Mouse (Mus musculus): ENCODE measurements around the gene Ifna9. TPM values are rescaled to one million over a fixed set of nuclear protein-coding genes. Genes with fewer than 3 reads are reported as not detected.
"Not testable (repeated sequence)": the region's sequence is repeated elsewhere in the genome, so short reads cannot be mapped to it uniquely, and the experiment has no call there.

Ifna9 gene
- not detected in 2 replicates for polyA plus RNA-seq (2012; rRNA removed)

GRCm38 (mm10) chr4:88592285-88592684 is at the start of gene Ifna9:
Gene Ifna9, minus strand, starts transcription at chr4:88592385.
- no peak for DNase-seq (ENCODE audit: low read depth)

DNA sequence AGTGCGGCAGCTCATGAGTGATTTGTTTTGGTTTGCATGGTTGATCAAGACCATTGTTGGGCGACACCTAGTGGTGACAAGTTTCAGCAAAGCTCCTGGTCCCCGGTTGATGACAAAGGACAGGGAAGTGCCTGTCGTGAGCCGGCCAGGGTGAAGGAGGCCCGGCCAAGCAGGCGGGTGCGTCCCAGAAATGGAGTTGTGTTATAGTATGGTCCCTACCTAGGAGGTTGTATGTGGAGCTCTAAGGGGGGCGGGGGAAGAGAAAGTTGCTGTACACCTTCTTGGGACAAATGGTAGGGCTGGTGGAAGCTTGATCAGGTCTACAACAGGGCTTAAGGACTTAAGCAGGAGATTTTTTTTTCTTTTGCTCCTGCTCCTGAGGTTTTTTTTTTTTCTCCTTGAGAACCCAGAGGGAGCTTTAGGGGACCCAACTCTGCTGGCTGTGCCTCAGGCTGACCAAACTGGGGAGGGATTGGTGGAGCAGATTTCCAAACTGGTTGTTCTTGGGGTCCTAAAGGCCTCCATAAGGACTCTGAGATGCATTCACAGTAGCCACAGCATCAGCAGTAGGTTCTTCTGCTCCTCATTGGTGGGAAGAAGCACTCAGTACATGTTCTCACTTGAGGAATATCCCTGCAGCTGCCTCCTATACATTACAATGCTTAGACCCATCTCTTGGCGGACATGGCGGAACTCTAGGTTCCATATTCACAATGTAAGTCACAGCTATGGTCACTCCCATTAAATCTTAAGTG is 49.1 kb upstream of the Ifna9 start:
- peak; percentile 96 for DNase-seq (ENCODE audit: low read depth)
- peak; percentile 84 for TF ChIP-seq CTCF (IDR thresholded peaks at IDR 0.05; ENCODE audit: borderline replicate concordance, extremely low read depth, insufficient read depth, insufficient read length)
- no peak for TF ChIP-seq POLR2A (IDR thresholded peaks at IDR 0.05; ENCODE audit: borderline replicate concordance, extremely low read depth, insufficient read depth, insufficient read length, poor library complexity, severe bottlenecking)

More at GRCm38 (mm10) chr4:88592285-88592684, at the start of gene Ifna9:
- TF ChIP-seq CTCF (IDR thresholded peaks at IDR 0.05; ENCODE audit: borderline replicate concordance, extremely low read depth, insufficient read depth, insufficient read length) (no peak), POLR2A (IDR thresholded peaks at IDR 0.05; ENCODE audit: borderline replicate concordance, extremely low read depth, insufficient read depth, insufficient read length, poor library complexity, severe bottlenecking) (no peak)

GRCm38 (mm10) chr4:88640704-88641076 is 48.5 kb upstream of the Ifna9 start:
- DNase-seq (ENCODE audit: low read depth): no peak
- no peak for TF ChIP-seq POLR2A (IDR thresholded peaks at IDR 0.05; ENCODE audit: borderline replicate concordance, extremely low read depth, insufficient read depth, insufficient read length, poor library complexity, severe bottlenecking)
- no peak for TF ChIP-seq CTCF (IDR thresholded peaks at IDR 0.05; ENCODE audit: borderline replicate concordance, extremely low read depth, insufficient read depth, insufficient read length)

DNA sequence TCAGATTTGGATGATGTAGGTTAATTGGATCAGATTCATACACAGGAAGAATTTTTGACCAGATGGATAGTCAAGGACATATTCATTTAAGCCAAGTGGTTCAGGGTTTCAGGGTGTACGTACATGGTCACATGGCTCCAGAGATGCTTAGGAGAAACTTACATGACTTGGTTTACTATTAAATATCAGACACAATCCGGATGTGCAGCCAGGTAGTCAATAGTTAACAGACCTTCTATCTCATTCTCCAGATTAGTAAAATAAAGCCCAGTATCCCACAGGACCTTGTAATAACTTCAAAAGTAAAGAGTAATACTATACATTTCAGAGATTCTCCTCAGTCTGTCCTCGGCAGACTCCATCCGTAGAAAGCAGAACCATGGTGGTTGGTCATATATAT is 42.1 kb upstream of the Ifna9 start, which contains the start of gene C87499:
C87499 (minus strand) TSS at position 101 of the 400 bp plus-strand sequence.
- no peak for TF ChIP-seq POLR2A (IDR thresholded peaks at IDR 0.05; ENCODE audit: borderline replicate concordance, extremely low read depth, insufficient read depth, insufficient read length, poor library complexity, severe bottlenecking)
- no peak for TF ChIP-seq CTCF (IDR thresholded peaks at IDR 0.05; ENCODE audit: borderline replicate concordance, extremely low read depth, insufficient read depth, insufficient read length)
- DNase-seq (ENCODE audit: low read depth): no peak

- no peak for DNase-seq (ENCODE audit: low read depth)
- TF ChIP-seq CTCF (IDR thresholded peaks at IDR 0.05; ENCODE audit: borderline replicate concordance, extremely low read depth, insufficient read depth, insufficient read length) (no peak), POLR2A (IDR thresholded peaks at IDR 0.05; ENCODE audit: borderline replicate concordance, extremely low read depth, insufficient read depth, insufficient read length, poor library complexity, severe bottlenecking) (no peak)
These were observed 11.1 kb upstream of the Ifna9 start, which contains the start of gene Ifna12 for GRCm38 (mm10) chr4:88603276-88603675. Gene Ifna12, minus strand, starts transcription at chr4:88603376.

DNA sequence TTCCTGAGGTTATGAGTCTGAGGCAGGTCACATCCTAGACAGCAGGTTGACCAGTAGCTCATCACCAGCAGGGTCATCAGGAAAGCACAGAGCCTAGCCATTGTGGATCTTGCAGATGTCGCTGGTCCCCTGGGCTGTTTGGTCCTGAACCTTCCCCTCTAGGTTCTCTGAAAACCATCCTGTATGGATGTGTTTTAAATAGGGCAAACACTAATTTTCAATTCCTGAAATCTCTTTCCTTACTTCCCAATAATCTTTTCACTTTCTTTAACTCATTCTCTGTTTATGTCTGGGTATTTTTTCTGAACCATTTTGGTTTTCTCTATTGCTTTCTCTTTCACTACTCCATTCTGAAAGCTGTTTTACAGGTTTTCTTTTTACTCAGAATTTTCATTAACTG is 20.5 kb downstream of the Ifna9 start, which contains the start of gene Ifna14:
Ifna14 (minus strand) TSS at position 101 of the 400 bp plus-strand sequence.
- TF ChIP-seq POLR2A (IDR thresholded peaks at IDR 0.05; ENCODE audit: borderline replicate concordance, extremely low read depth, insufficient read depth, insufficient read length, poor library complexity, severe bottlenecking) (no peak), CTCF (IDR thresholded peaks at IDR 0.05; ENCODE audit: borderline replicate concordance, extremely low read depth, insufficient read depth, insufficient read length) (no peak)

GRCm38 (mm10) chr4:88561791-88562190 is 30.4 kb downstream of the Ifna9 start:
- TF ChIP-seq POLR2A (IDR thresholded peaks at IDR 0.05; ENCODE audit: borderline replicate concordance, extremely low read depth, insufficient read depth, insufficient read length, poor library complexity, severe bottlenecking): no peak
- no peak for TF ChIP-seq CTCF (IDR thresholded peaks at IDR 0.05; ENCODE audit: borderline replicate concordance, extremely low read depth, insufficient read depth, insufficient read length)
- no peak for DNase-seq (ENCODE audit: low read depth)

More for the DNA sequence above, 20.5 kb downstream of the Ifna9 start, which contains the start of gene Ifna14:
- DNase-seq (ENCODE audit: low read depth): no peak

- not testable (repeated sequence) for DNase-seq (ENCODE audit: low read depth)
These were observed 34.0 kb downstream of the Ifna9 start, which contains the start of gene Ifna15 for GRCm38 (mm10) chr4:88558145-88558544. Gene Ifna15, minus strand, starts transcription at chr4:88558245.

DNA sequence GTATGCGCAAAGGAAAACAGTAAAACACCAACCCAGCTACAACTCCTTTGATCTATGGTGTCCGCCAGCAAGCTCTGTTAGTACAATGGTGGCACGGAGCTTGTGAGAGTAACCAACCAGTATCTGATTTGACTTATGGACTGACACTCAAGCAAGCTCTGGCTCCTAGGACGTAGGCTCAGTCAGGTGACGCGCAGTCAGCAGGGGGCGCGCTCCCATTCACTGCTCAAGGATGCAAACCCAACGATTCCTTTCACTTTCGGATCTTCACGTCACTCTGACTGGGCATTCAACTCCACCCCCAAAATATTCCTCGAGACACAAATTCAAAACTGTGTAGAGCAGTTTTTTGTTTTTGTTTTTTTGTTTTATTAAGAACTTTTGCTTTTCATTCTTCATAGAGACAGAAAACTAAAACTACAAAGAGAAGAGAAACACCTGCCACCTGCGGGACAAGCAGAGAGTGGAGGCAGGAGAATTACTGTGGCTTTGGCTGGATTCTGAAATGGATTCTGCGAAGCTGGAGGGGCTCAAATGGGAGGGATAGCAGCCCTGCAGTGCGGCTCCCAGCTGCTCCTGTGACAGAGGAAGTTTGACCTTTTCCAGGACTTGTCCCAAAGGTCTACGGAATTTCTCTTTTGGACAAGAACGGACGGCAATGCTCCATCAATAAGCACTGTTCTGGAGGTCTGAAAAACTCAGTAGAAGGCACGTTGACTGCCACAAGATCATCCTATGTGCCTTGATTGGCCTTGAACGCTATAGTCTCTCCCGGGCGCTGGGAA is 41.8 kb downstream of the Ifna9 start:
- peak; percentile 82 for DNase-seq (ENCODE audit: low read depth)
- TF ChIP-seq POLR2A (IDR thresholded peaks at IDR 0.05; ENCODE audit: borderline replicate concordance, extremely low read depth, insufficient read depth, insufficient read length, poor library complexity, severe bottlenecking): no peak
- TF ChIP-seq CTCF (IDR thresholded peaks at IDR 0.05; ENCODE audit: borderline replicate concordance, extremely low read depth, insufficient read depth, insufficient read length): peak; percentile 74

- no peak for TF ChIP-seq CTCF (IDR thresholded peaks at IDR 0.05; ENCODE audit: borderline replicate concordance, extremely low read depth, insufficient read depth, insufficient read length)
- no peak for TF ChIP-seq POLR2A (IDR thresholded peaks at IDR 0.05; ENCODE audit: borderline replicate concordance, extremely low read depth, insufficient read depth, insufficient read length, poor library complexity, severe bottlenecking)
- DNase-seq (ENCODE audit: low read depth): no peak
These were observed 44.2 kb downstream of the Ifna9 start for GRCm38 (mm10) chr4:88547986-88548385.

GRCm38 (mm10) chr4:88543649-88544234 is 48.4 kb downstream of the Ifna9 start:
- DNase-seq (ENCODE audit: low read depth): peak; percentile 89
- no peak for TF ChIP-seq POLR2A (IDR thresholded peaks at IDR 0.05; ENCODE audit: borderline replicate concordance, extremely low read depth, insufficient read depth, insufficient read length, poor library complexity, severe bottlenecking)
- peak; percentile 56 for TF ChIP-seq CTCF (IDR thresholded peaks at IDR 0.05; ENCODE audit: borderline replicate concordance, extremely low read depth, insufficient read depth, insufficient read length)

Other genes with a start within 250 kb of the Ifna9 start
- gene Hacd4, start 153.5 kb downstream of the Ifna9 start, polyA plus RNA-seq (2012; rRNA removed): 0.98 and 1.7 TPM in 2 replicates
- gene Ifnb1, start 69.6 kb downstream of the Ifna9 start, polyA plus RNA-seq (2012; rRNA removed): not detected in 2 replicates
- gene Ifna15, start 34.1 kb downstream of the Ifna9 start, polyA plus RNA-seq (2012; rRNA removed): not detected in 2 replicates
- gene Ifna14, start 20.6 kb downstream of the Ifna9 start, polyA plus RNA-seq (2012; rRNA removed): not detected in 2 replicates
- gene Ifna12, start 11.0 kb upstream of the Ifna9 start, polyA plus RNA-seq (2012; rRNA removed): not detected in 2 replicates
- gene C87499, start 42.0 kb upstream of the Ifna9 start, polyA plus RNA-seq (2012; rRNA removed): not detected in 2 replicates
- not detected in 2 replicates for gene Ifna13, start 52.1 kb upstream of the Ifna9 start, polyA plus RNA-seq (2012; rRNA removed)
- not detected in 2 replicates for gene Ifna16, start 84.5 kb upstream of the Ifna9 start, polyA plus RNA-seq (2012; rRNA removed)
- gene Ifna2, start 91.5 kb upstream of the Ifna9 start, polyA plus RNA-seq (2012; rRNA removed): not detected in 2 replicates
- not detected in 2 replicates for gene Ifnab, start 99.0 kb upstream of the Ifna9 start, polyA plus RNA-seq (2012; rRNA removed)
- gene Gm26566, start 129.4 kb upstream of the Ifna9 start, polyA plus RNA-seq (2012; rRNA removed): 1.2 and 2.4 TPM in 2 replicates
- gene Klhl9, start 130.1 kb upstream of the Ifna9 start, polyA plus RNA-seq (2012; rRNA removed): 45.5 and 69.0 TPM in 2 replicates
- not detected in 2 replicates for gene Gm13271, start 162.5 kb upstream of the Ifna9 start, polyA plus RNA-seq (2012; rRNA removed)
- gene Gm13283, start 167.7 kb upstream of the Ifna9 start, polyA plus RNA-seq (2012; rRNA removed): not detected in 2 replicates
- not detected in 2 replicates for gene Gm13290, start 181.4 kb upstream of the Ifna9 start, polyA plus RNA-seq (2012; rRNA removed)
- gene Gm13289, start 184.5 kb upstream of the Ifna9 start, polyA plus RNA-seq (2012; rRNA removed): not detected in 2 replicates
- gene Gm13272, start 187.5 kb upstream of the Ifna9 start, polyA plus RNA-seq (2012; rRNA removed): 0.11 TPM in 1 of 2 replicates, not detected in the other
- not detected in 2 replicates for gene Ifnz, start 189.7 kb upstream of the Ifna9 start, polyA plus RNA-seq (2012; rRNA removed)
- not detected in 2 replicates for gene Gm13276, start 193.3 kb upstream of the Ifna9 start, polyA plus RNA-seq (2012; rRNA removed)
- gene Gm13277, start 196.2 kb upstream of the Ifna9 start, polyA plus RNA-seq (2012; rRNA removed): not detected in 2 replicates
- gene Gm13278, start 199.2 kb upstream of the Ifna9 start, polyA plus RNA-seq (2012; rRNA removed): not detected in 2 replicates
- not detected in 2 replicates for gene Gm13275, start 202.1 kb upstream of the Ifna9 start, polyA plus RNA-seq (2012; rRNA removed)
- gene Gm13279, start 205.0 kb upstream of the Ifna9 start, polyA plus RNA-seq (2012; rRNA removed): not detected in 2 replicates
- not detected in 2 replicates for gene Gm13285, start 207.3 kb upstream of the Ifna9 start, polyA plus RNA-seq (2012; rRNA removed)
- not detected in 2 replicates for gene Gm13287, start 210.9 kb upstream of the Ifna9 start, polyA plus RNA-seq (2012; rRNA removed)
- not detected in 2 replicates for gene Gm13288, start 213.1 kb upstream of the Ifna9 start, polyA plus RNA-seq (2012; rRNA removed)
- gene Ifna7, start 223.8 kb upstream of the Ifna9 start, polyA plus RNA-seq (2012; rRNA removed): 0.15 TPM in 1 of 2 replicates, not detected in the other
- gene Ifna11, start 227.6 kb upstream of the Ifna9 start, polyA plus RNA-seq (2012; rRNA removed): not detected in 2 replicates
- not detected in 2 replicates for gene Ifna6, start 235.0 kb upstream of the Ifna9 start, polyA plus RNA-seq (2012; rRNA removed)
- not detected in 2 replicates for gene Ifna5, start 243.1 kb upstream of the Ifna9 start, polyA plus RNA-seq (2012; rRNA removed)
- gene Ifna4, start 249.5 kb upstream of the Ifna9 start, polyA plus RNA-seq (2012; rRNA removed): not detected in 2 replicates

Measured in brain, embryonic 14.5 days (tissue).